Mouse (Mus musculus) urinary bladder, postnatal 36 days (tissue): ENCODE data around the gene Itpr2.

Experiments
- DNase-seq, 2 experiments: peaks; one replicate each; pipeline ENCODE4 v3.0.0; 2022; ENCODE audit warnings: low spot score in 2 of 2, mixed read lengths in 1 of 2

Gene Itpr2

GRCm38 (mm10) chr6:146420718-146421117, 81.3 kb downstream of the Itpr2 start:
- no peak for DNase-seq

GRCm38 (mm10) chr6:146416461-146416860, 85.6 kb downstream of the Itpr2 start:
- DNase-seq, result no peak

GRCm38 (mm10) chr6:146414094-146414493, 87.9 kb downstream of the Itpr2 start:
- no peak for DNase-seq

GRCm38 (mm10) chr6:146411446-146412070, 90.5 kb downstream of the Itpr2 start:
- no peak for DNase-seq

- DNase-seq, result no peak
Measured at GRCm38 (mm10) chr6:146410427-146410810, 91.6 kb downstream of the Itpr2 start.

GRCm38 (mm10) chr6:146409692-146410426, 92.2 kb downstream of the Itpr2 start:
- DNase-seq, result peak; percentile 49 to 76

GRCm38 (mm10) chr6:146405380-146405779, 96.6 kb downstream of the Itpr2 start:
- peak in 1 of 2 experiments; percentile 30 for DNase-seq

GRCm38 (mm10) chr6:146404876-146405275, 97.1 kb downstream of the Itpr2 start:
- no peak for DNase-seq

- DNase-seq, result no peak
Measured at GRCm38 (mm10) chr6:146404156-146404555, 97.9 kb downstream of the Itpr2 start.

- peak in 1 of 2 experiments; percentile 7 for DNase-seq
Measured at GRCm38 (mm10) chr6:146402905-146403642, 98.9 kb downstream of the Itpr2 start.

- no peak for DNase-seq
Measured at GRCm38 (mm10) chr6:146397803-146398202, 104.2 kb downstream of the Itpr2 start.

GRCm38 (mm10) chr6:146396253-146396652, 105.8 kb downstream of the Itpr2 start:
- DNase-seq, result no peak

GRCm38 (mm10) chr6:146395616-146396015, 106.4 kb downstream of the Itpr2 start:
- DNase-seq, result no peak

- DNase-seq, result no peak
Measured at GRCm38 (mm10) chr6:146392188-146392587, 109.8 kb downstream of the Itpr2 start.

- DNase-seq, result no peak
Measured at GRCm38 (mm10) chr6:146390159-146390558, 111.9 kb downstream of the Itpr2 start.

- DNase-seq, result no peak
Measured at GRCm38 (mm10) chr6:146388010-146388409, 114.0 kb downstream of the Itpr2 start.

GRCm38 (mm10) chr6:146387039-146387713, 114.8 kb downstream of the Itpr2 start:
- no peak for DNase-seq

- DNase-seq, result no peak
Measured at GRCm38 (mm10) chr6:146379263-146379662, 122.8 kb downstream of the Itpr2 start.

- DNase-seq, result no peak
Measured at GRCm38 (mm10) chr6:146371511-146371910, 130.5 kb downstream of the Itpr2 start.

- DNase-seq, result no peak
Measured at GRCm38 (mm10) chr6:146366180-146366579, 135.8 kb downstream of the Itpr2 start.

GRCm38 (mm10) chr6:146357911-146358310, 144.1 kb downstream of the Itpr2 start:
- DNase-seq, result no peak

- no peak for DNase-seq
Measured at GRCm38 (mm10) chr6:146352258-146352805, 149.7 kb downstream of the Itpr2 start.
